Mouse (Mus musculus) left cerebral cortex, postnatal 14 days (tissue): ENCODE results near the gene Clhc1. TPM values are rescaled to one million over a fixed set of nuclear protein-coding genes. Genes with fewer than 3 reads are reported as not detected.

Source experiments
- DNase-seq, 2 experiments: peaks; one replicate each; pipeline ENCODE4 v3.0.0; 2021 to 2022; ENCODE audit warnings: low spot score in 2 of 2, mixed read lengths in 1 of 2
- intact Hi-C: fragments of 180-260 bp; cut with DNase I; formaldehyde crosslinking; loops from one replicate; pipeline ENCODE4 v1.15.1; 2025
- total RNA-seq, 2 experiments: library from RNA; stranded (reverse); gene quantifications; 2 replicates each; pipeline ENCODE4 v1.2.3; 2021

Gene Clhc1
- total RNA-seq, 2 experiments from 2014 or later = 0.15 to 0.48 TPM

DNA sequence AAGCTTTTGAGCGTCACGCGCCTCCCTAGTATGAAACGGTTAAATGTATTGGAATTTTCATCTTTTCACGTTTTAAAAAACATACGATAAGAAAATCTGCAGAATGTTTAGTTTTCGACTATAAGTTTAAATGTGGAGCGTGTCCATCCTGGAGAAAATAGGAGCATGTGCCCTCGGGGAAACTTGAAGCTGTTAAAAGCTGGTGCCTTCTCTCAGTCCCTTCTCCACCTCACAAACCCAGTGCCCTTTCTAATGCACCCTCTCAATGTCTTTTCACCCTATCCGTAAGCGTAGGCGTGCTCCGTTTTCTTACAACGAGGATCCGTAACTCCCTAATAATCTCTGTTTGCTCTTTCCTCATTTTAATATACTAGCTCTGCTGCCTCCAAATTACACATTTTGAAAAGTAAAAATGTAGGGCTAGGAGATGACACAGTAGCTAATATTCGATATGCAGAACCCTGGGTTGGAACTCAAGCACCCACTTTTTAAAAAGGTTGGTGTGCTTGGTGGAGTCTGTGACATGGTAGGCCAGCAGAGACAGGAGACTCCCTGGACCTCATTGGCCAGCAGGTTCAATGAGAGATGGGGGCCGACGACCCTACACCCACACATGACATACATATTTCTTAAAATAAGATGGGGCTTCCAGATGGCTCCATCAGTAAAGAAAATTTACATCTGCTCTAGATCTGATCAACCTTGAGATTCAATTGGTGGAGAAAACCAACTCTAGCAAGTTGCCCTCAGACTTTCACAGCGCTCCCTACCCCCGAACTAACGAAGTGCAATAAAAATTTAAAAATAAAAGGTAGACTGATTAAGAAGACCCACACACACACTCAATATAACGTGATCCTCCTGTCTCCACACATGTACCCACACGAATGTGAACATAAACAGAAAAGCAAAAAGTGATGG is 1.0 kb downstream of the Clhc1 start:
- no peak for DNase-seq

DNA sequence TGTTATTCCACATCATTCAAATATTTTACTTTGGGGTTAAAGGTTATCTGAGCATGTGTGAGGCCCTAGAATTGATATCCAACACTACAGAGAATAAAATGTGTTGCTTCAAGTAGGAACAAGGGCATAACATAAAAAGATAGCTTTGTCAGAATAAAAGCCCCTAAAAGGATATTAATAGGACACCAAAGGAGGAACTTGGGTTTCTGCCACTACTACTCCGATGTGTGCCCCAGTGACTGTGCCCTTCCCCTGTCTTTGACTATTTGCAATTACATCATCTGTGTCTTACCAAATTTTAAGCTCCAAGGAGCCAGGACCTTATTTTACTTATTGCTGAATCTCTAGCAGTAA is 1.7 kb downstream of the Clhc1 start:
- DNase-seq = no peak
- intact Hi-C loops = loop anchor here (2.0 to 5.0 kb wide), 4 partner anchors 143 to 478 kb away; partner anchors contain the start of genes Eml6 and Rtn4

More for the DNA sequence above, 1.0 kb downstream of the Clhc1 start:
- intact Hi-C loops = loop anchor here (2.0 to 5.0 kb wide), 4 partner anchors 144 to 479 kb away; partner anchors contain the start of genes Eml6 and Rtn4

DNA sequence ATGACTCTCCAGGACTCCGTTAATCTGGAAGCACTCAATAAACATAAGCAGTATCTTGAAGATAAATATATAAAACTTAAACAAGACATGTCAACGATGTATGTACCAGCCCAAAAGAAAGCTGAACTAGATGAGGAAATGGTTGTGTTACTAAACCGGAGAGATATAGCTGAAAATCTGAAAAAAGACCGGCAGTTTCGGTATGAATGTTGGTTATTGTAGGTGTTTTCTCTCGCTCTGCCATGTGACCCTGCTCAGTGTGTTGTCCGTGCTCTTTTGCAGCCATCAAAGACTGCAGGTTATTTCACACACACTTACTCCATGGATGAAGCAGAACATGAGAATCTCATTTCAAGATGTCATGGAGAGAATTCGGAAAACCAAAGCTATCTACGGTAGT is 12.7 kb downstream of the Clhc1 start:
- intact Hi-C loops = no loop called here
- no peak for DNase-seq

DNA sequence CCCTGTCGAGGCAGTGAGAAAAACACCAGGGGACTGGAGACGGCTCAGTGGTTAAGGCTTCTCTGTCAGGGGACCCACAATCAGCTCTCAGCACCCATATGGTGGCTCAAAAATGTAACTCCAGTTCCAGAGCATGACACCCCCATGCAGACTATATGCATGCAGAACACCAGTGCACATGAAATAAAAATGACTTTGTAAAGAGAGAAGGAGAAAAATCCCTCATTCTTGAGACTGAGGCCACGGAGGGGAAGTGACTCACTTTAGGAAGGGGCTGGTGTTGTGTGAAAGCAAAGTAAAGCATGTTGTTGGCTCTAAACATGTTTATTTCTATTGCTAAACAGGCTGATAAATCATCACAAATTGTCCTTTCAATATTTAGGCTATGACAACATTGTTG is 13.2 kb downstream of the Clhc1 start:
- no peak for DNase-seq
- intact Hi-C loops = no loop called here

DNA sequence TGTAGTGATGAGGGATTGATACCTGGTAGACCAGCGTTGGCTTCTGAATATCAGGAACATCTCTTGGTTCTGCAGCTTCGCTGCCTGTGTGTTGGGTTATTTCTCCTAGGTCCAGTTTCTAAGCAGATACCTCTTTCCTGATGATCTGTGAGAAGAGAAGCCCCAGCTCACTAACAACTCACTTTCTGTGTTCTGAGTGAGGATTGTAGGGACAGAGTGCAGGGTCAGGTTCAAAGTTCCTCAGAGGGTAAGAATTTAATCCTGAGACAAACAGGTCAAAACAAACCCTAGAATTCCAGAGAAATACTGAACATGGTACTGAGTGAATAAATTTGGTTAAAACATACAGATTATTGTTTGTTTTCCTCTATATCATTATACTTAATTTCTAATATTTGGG is 15.7 kb downstream of the Clhc1 start:
- intact Hi-C loops = no loop called here
- DNase-seq = no peak

DNA sequence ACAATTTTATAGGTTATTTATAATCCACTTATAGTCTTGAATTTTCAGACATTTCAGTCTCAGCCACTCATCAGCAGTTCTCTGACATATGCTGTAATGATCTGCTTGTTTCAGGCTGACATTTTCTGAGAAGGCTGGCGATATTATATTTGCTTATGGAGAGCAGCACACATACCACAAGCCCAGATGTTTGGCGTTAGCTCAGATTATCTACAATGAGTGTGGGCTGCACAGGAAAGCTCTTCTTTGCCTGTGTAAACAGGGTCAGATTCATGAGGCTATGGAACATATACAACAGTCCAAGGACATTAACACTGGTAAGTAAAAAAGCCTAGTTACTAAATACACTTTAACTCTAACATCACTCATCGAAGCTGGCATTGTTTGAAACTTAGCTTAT is 23.8 kb downstream of the Clhc1 start:
- DNase-seq = no peak
- intact Hi-C loops = no loop called here

DNA sequence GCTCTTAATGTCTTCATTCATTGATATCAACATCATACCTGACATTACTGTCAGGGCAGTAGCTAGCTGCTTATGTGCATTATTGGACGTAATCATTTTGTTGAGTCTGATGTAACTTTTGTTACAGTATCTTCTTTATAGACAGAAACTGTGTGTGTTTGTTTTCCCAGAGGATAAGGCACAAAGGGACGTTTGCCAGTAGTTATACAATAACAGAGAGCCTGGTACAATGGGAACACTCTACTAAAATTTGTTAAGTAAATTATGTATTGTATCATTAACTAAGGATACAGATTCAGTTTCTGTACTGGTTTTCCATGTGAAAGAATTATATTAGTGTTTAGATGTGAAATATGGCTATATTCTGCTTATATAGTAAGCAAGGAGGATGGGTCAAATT is 24.9 kb downstream of the Clhc1 start:
- intact Hi-C loops = no loop called here
- no peak for DNase-seq

DNA sequence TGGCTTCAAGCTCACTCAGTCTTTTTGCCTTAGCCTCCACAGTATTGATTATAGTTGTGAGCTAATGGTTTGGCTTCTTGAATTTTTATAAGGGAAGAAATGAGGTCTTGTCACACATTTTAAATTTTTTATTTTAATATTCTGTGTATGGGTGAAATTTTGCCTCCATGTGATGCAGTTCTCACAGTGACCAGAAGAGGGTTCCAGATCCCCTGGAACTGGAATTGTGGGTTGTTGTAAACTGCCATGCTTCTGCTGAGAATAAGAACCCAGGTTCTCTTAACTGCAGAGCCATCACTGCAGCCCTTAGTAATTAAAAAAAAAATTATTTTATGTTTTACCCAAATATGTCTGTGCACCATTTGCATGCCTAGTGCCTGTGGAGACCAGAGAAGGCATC is 31.9 kb downstream of the Clhc1 start:
- intact Hi-C loops = no loop called here
- no peak for DNase-seq

DNA sequence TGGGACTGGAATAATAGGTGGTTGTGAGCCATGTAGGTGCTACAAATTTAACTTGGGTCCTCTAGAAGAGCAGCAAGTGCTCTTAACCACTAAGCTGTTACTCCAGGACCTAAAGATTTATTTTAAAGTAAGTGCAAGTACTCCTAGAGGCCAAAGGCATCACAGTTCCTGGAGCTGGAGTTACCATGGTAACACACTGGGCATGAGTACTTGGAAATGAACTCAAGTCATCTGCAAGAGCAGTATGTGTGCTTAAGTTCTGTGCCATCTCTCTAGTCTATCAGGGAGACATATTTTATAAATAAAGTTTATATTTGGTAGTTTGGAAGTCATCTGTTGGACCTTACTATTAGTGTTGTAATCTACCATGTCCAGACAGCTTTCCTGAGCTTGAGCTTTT is 47.5 kb downstream of the Clhc1 start:
- intact Hi-C loops = no loop called here

DNA sequence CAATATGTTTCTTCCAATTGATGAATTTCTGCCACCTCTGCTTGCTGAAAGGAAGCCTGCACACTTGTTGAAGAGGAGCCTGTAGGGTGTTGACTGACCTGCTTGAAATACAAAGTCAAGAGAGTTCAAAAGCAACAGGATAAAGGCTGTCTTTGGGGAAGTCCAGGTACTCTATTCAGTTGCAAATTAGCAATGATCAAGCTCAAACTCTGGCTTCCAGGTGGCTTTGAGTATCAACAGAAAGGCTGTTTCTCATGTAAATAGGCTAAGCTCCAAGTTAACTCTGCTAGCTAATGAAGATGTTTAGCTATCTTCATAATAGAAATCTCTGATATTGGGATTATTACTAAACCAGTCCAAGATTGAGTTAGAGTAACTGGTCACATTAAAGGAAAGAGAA is 49.4 kb downstream of the Clhc1 start:
- no peak for DNase-seq

More for the DNA sequence above, 47.5 kb downstream of the Clhc1 start:
- DNase-seq = no peak

DNA sequence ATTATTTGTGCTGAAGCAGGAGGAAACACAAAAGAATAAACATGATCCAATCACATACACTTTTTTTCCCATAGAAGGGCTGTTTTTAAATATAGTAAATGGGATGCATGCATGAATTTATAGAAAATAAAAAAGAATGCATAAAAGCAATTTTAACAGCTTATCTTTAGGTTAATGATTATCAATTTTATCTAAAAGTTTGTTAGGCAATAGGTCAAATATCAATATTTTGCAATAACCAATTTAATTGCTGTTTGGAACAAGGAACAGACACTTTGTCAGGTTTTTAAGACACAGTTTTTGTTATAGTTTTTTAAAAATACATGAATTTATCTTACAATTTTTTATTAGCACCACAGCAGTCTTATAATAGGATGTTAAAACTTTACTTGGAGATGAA is 51.2 kb downstream of the Clhc1 start:
- intact Hi-C loops = no loop called here
- DNase-seq = no peak

More for the DNA sequence above, 49.4 kb downstream of the Clhc1 start:
- intact Hi-C loops = no loop called here

DNA sequence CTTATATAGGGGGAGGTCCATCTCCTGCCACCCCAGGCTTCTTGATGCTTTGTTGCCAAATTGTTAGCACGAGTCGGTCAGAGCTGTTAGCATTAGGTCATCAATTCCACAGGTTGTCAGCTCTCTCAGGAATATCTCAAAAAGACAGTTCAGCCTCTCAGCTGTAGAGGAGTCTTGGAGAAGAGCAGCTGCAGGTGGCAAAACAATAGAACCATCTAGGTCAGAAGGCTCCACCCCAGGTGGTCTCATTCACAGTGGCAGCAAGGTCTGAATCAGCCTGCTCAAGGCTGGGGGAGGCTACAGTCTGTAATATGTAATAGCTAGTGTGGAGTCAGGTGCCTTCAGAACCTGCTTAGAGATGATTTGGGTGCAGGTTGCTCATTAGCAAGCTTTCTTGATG is 55.8 kb downstream of the Clhc1 start:
- no peak for DNase-seq
- intact Hi-C loops = no loop called here

DNA sequence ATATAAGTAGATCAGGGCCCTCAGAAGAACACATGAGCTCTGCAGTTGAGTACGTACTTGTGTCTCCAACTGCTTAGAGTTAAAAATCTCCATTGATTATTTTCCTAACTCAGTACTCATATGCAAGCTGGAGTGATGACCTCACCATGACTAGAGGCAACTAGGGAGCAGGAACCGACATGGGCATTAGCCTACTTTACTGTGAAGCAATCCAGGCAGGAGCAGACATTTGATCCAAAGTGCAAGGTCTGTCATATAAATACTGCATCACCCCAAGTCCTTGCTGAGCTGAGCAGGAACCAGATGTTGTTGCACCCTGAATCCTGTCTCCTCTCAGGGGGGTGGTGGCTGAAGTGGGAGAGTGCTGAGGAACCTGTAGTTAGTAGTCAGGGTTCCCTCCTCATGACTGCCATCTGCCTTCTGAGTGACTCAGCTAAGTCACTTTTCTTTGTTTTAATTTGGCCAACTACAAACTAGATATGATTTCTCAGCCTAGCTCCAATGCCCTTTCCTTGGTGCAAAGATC is 59.8 kb downstream of the Clhc1 start:
- intact Hi-C loops = no loop called here

DNA sequence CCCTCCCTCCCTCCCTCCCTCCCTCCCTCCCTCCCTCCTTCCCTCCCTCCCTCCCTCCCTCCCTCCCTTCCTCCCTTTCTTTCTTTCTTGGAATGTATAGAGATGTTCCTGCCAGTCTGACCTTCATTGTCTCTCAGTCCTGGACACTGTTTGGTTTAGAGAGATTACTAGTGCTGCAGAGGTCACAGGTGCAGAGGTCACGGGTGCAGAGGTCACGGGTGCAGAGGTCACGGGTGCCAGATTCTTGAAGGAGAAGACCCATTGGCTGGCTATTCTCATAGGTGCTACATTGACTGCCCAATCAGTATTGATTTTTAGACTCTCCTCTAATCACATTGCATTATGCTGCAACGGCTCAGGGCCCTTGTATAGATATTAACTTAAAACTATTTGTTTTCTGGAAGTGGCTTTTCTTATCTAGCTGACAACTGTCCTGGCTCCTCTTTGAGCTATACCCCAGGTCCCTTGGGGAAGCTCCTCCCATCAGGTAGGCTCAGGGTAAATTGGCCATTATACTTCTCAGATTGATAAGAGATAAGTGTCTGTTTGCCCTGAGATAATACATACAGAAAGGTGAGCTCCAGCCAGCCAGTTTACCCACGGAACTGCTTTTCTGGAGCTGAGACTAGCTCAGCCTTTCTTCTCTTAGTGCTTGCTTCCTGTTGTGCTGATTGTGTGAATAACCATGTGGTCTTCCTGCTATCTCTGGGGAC is 62.2 kb downstream of the Clhc1 start:
- intact Hi-C loops = no loop called here
- DNase-seq = no peak

More for the DNA sequence above, 59.8 kb downstream of the Clhc1 start:
- DNase-seq = no peak

DNA sequence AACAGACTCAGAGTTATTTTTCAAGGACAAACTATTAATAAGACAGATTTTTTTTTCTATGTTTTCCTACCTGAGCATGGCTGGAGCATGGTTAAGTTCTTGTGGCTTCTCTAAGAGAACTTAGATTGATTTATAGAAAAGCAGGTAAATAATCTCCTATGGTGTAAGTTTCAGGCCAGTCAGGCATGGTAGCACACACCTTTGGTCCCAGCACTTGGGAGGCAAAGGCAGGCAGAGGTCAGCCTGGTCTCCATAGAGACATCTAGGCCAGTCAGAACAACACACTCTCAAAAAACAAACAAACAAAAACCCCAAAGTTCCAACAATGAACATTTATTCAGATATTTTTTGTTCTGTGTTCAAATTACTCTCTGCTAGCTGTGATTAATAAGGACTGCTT is 64.3 kb downstream of the Clhc1 start:
- intact Hi-C loops = no loop called here
- DNase-seq = no peak

DNA sequence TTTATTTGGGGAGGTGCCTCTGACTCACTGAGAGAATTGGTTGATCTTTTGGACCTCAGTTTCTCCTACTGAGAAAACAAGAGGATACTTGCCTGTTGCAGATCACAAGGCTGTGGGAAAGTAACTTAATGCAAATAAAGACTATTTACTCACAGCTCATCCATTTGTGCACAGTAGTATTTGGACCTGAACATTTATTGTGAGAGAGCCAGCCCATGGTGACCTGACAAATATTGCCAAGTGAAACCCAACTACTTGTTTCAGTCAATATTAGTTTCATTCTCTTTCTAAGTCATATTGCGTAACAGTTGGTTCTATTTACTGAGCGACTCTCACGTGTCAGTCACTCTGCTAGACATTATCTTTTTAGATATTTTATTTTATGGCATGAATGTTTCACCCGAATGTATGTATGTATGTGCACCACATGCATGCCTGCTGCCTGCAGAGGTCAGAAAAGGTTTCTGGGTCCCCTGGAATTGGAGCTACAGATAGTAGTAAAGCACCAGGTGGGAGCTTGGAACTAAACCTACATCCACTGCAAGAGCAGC is 65.5 kb downstream of the Clhc1 start:
- intact Hi-C loops = no loop called here
- no peak for DNase-seq

DNA sequence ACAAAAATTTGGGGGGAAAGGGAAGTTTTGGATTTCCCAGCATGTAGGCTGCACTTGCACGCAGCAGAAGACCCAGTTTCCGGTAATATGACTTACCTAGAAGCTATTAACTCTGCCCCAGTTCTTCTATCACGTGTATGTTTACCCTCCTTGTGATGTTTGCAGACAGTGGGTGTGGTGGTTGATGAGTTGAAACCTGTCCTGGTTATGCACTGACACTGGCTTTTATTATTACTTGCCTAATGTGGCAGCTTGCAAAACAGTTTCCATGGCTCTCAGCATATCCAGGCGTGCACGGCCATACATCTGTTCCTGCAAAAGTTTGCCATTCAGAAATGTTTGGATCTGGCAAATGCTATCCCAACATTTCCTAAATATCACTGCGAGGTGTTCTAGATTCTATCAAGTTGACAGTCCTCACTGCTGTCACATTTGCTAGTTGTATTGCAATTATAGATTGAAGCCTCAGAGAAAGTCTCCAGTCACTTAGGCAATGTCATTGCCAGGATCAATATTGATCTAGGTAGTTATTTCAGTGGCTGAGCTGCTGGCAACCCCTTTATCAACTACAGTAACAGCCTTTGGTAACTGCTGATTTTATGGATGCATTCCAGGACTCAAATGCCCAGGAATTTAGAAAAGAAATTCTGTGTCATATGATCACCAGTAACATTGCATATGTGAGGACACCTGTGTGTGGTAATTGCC is 66.6 kb downstream of the Clhc1 start:
- DNase-seq = no peak
- intact Hi-C loops = no loop called here

DNA sequence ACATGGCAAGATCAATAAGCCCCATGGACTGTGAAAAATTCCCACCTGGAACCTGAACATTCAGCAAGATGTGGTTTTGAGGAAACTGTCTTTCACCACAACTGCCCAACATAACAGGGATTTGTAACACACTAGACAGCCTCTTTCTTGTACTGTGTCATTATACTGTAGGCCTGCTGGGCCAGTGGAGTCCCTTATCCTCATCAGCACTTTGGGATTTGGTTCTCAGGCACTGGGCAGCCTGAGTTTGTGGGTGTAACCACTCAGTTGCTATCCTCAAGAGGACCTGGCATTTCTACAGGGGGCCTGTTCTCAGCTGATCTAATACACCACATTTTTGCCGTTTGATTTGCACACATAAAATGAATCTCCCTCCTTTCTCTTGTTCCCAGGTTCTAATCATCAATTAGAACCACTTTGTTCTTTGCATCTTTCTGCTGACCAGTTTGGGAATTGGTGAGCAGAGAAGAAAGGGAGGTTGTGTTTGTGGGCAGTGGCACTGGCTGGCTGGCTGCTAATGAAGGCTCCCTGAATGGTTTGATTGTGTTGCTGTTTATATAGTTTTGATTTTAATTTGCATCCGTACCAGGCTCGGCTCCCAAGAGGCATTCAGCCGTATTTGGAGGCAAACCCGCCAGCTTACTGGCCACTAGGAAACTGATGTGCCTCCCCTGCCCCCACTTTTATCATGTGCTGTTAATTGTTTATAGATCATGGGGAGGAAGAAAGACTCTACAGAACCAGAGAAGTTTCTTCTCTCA is 74.5 kb downstream of the Clhc1 start:
- DNase-seq = peak in 1 of 2 experiments; percentile 25
- intact Hi-C loops = no loop called here

DNA sequence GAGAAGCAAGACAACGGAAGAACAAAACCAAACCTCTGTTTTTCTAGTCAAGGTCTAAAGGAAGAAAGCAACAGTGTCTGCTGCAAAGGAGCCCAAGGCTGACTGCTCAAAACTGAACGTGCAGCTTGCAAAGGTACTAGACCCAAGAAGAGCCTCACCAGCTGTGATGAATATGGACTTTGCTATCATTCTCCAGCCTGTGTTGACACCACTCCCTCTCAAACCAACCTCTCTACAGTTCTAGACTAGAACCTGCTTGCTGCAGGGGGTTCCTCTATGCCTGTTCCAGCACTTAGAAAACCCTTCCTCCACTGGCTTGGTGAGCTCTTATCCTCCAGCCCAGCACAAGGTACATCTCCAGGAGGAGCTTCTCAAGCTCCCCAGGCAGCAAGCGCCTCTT is 75.6 kb downstream of the Clhc1 start:
- no peak for DNase-seq
- intact Hi-C loops = no loop called here
